Mouse (Mus musculus) spleen, adult 18-20 months (tissue): Measurements from ENCODE around the gene Ttc4.

ENCODE experiments used
- DNase-seq, 2 experiments: peaks; one replicate each; pipeline ENCODE4 v3.0.0; 2022; ENCODE audit warnings: mixed read lengths in 2 of 2

Ttc4 gene

DNA sequence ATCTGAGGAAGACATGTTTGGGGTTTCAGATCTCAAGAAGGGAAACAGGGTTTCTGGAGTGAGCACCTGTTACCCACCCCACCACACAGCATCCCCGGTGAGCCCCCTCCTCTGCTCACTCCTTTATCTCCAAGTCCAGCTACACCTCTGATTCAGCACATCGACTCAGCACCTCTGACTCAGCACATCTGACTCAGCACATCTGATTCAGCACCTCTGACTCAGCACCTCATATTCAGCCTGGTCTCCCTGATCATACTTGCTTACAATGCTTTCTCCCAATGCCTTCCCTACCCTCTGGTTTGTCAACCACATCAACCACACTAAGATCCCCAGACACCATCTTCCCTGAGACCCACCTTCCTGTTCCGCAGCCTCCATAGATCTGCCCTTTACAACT lies 65.2 kb downstream of the Ttc4 start:
- DNase-seq, result no peak

DNA sequence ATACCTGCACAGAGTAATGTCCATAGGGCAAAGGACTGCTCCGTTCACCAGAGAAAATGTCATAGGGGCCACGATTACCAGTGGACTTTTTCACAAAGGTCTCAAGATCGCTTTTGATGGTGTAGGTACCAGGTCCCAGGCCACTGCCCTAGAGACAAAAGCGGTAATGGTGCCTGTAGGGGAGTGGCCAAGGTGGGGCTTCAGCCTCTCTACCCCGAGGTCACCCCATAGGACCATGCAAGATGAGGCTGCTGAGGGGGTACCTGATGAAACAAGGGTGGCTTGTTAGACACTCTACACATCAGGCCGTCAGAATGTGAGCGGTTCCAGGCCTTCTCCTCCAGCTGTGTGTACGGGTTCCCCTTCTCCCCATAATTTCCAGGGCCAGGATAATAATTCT lies 65.6 kb downstream of the Ttc4 start:
- no peak for DNase-seq
